Mouse (Mus musculus) forebrain, embryonic 13.5 days (tissue): ENCODE data around the gene Cyp2c66. TPM values are rescaled to one million over a fixed set of nuclear protein-coding genes. Genes with fewer than 3 reads are reported as not detected.
"Not testable (repeated sequence)": the region's sequence is repeated elsewhere in the genome, so short reads cannot be mapped to it uniquely, and the experiment has no call there.

Source experiments
- ATAC-seq: fragments of 200-750 bp; cut with Nextera tagmentation; 2 replicates; pipeline ENCODE4 v1.8.0; 2017
- H3K27ac ChIP-seq: fragments of 300-500 bp; sonication (generic); 2 replicates; pipeline ENCODE4 v1.5.1; 2015; ENCODE audit warnings: inconsistent platforms, mild to moderate bottlenecking, moderate library complexity
- H3K27me3 ChIP-seq: fragments of 300-500 bp; sonication (generic); 2 replicates; pipeline ENCODE4 v1.6.1; 2015; ENCODE audit warnings: mild to moderate bottlenecking, inconsistent platforms
- H3K36me3 ChIP-seq: fragments of 300-500 bp; sonication (generic); 2 replicates; pipeline ENCODE4 v1.6.1; 2015; ENCODE audit warnings: mild to moderate bottlenecking, inconsistent platforms; ENCODE audit not compliant: poor library complexity, severe bottlenecking
- H3K4me1 ChIP-seq: fragments of 300-500 bp; sonication (generic); 2 replicates; pipeline ENCODE4 v1.6.1; 2015; ENCODE audit warnings: inconsistent platforms
- H3K4me2 ChIP-seq: fragments of 300-500 bp; sonication (generic); 2 replicates; pipeline ENCODE4 v1.6.1; 2015; ENCODE audit warnings: inconsistent platforms, mild to moderate bottlenecking, moderate library complexity
- H3K4me3 ChIP-seq: fragments of 300-500 bp; sonication (generic); 2 replicates; pipeline ENCODE4 v1.5.1; 2015; ENCODE audit warnings: mild to moderate bottlenecking, inconsistent platforms
- H3K9ac ChIP-seq: fragments of 300-500 bp; sonication (generic); 2 replicates; pipeline ENCODE4 v1.6.1; 2015; ENCODE audit warnings: mild to moderate bottlenecking, inconsistent platforms
- H3K9me3 ChIP-seq: fragments of 300-500 bp; sonication (generic); replicated peaks from 2 replicates; pipeline ENCODE4 v1.6.1; 2016; ENCODE audit warnings: inconsistent platforms
- WGBS: fragments of 180-500 bp; shearing (Covaris S2); methylation state at CpG from one replicate; pipeline ENCODE4 v1.1.7; 2015; 5-methylcytosine and 5-hydroxymethylcytosine counted together
- polyA plus RNA-seq: library from polyadenylated mRNA; unstranded; fragments of >200 nt; fragmentation: Nextera tagmentation; extraction: Ambion mirVana; gene quantifications from 2 replicates; pipeline ENCODE4 v1.2.1, GENCODE M21; 2015

The Cyp2c66 gene
- polyA plus RNA-seq, result not detected in 2 replicates

GRCm38 (mm10) chr19:39113644-39114043 lies at the start of gene Cyp2c66:
Gene Cyp2c66, plus strand, starts transcription at chr19:39113898.
- no peak within 1 kb of the TSS for H3K4me2 ChIP-seq
- no peak for ATAC-seq
- H3K36me3 ChIP-seq, result no peaks in the 10 kb centered on the region
- H3K9ac ChIP-seq, result no peak within 1 kb of the TSS
- no peaks in the 10 kb centered on the region; the same call in 1 of the 2 replicates for H3K9me3 ChIP-seq
- 82% methylated on average over 1 of the region's 1 CpGs for WGBS
- H3K27ac ChIP-seq, result no peak within 1 kb of the TSS
- H3K27me3 ChIP-seq, result no peaks in the 10 kb centered on the region
- H3K4me3 ChIP-seq, result no peak within 1 kb of the TSS
- H3K4me1 ChIP-seq, result no peaks in the 10 kb centered on the region

- H3K27me3 ChIP-seq, H3K9ac ChIP-seq, H3K4me3 ChIP-seq, ATAC-seq, H3K4me1 ChIP-seq, H3K36me3 ChIP-seq, H3K4me2 ChIP-seq, H3K27ac ChIP-seq: not testable (repeated sequence)
- 71% methylated on average over 2 of the region's 2 CpGs for WGBS
- H3K9me3 ChIP-seq, result peaks cover 24% of the 10 kb centered on the region
Measured at GRCm38 (mm10) chr19:39098779-39099178, 14.9 kb upstream of the Cyp2c66 start.

- H3K4me2 ChIP-seq, H3K4me3 ChIP-seq, H3K4me1 ChIP-seq, H3K27ac ChIP-seq, H3K9ac ChIP-seq, H3K36me3 ChIP-seq, ATAC-seq, H3K27me3 ChIP-seq: not testable (repeated sequence)
- 87% methylated on average over 19 of the region's 19 CpGs for WGBS
- peaks cover 12% of the 10 kb centered on the region for H3K9me3 ChIP-seq
Measured at GRCm38 (mm10) chr19:39156836-39157235, 43.1 kb downstream of the Cyp2c66 start.

Other genes starting within 250 kb of the Cyp2c66 start
- 51.5 and 54.6 TPM in 2 replicates for gene Hells, start 183.0 kb upstream of the Cyp2c66 start, polyA plus RNA-seq
- not detected in 2 replicates for gene Cyp2c55, start 106.9 kb upstream of the Cyp2c66 start, polyA plus RNA-seq
- gene Cyp2c65, start 52.9 kb upstream of the Cyp2c66 start, polyA plus RNA-seq, result not detected in 2 replicates
- not detected in 2 replicates for gene Cyp2c29, start 155.5 kb downstream of the Cyp2c66 start, polyA plus RNA-seq